Mouse (Mus musculus): ENCODE measurements around the gene Pjvk.

- TF ChIP-seq POLR2A (IDR thresholded peaks at IDR 0.05; ENCODE audit: insufficient read length, low read depth) (no peak), USF1 (IDR thresholded peaks at IDR 0.05; ENCODE audit: low read depth) (no peak), POLR2AphosphoS2 (IDR thresholded peaks at IDR 0.05; ENCODE audit: insufficient read length, low read depth) (no peak), TCF12 (IDR thresholded peaks at IDR 0.05; ENCODE audit: insufficient read depth, poor library complexity, severe bottlenecking) (no peak), MYOG (IDR thresholded peaks at IDR 0.05; ENCODE audit: control insufficient read depth in 1 of 3, insufficient read depth in 1 of 3, insufficient read length in 2 of 3, low read depth in 2 of 3) (no peak), MYOD1 (IDR thresholded peaks at IDR 0.05; ENCODE audit: control insufficient read depth in 1 of 3, insufficient read length in 2 of 3, low read depth in 2 of 3) (no peak), E2F4 (IDR thresholded peaks at IDR 0.05; ENCODE audit: insufficient read depth) (no peak), TCF3 (IDR thresholded peaks at IDR 0.05; ENCODE audit: insufficient read length, low read depth) (no peak), MAX (IDR thresholded peaks at IDR 0.05; ENCODE audit: low read depth) (no peak)
Observed at GRCm38 (mm10) chr2:76675451-76675850, 27.2 kb downstream of the Pjvk start.
